Mouse (Mus musculus): ENCODE measurements at regions not wholly inside any gene's neighbourhood (a gene's known extent, or its start where the extent isn't known, plus 50 kb on each side); places are given as distances from the start of the nearest gene placed in this dataset.

- no peak for TF ChIP-seq CTCF (IDR thresholded peaks at IDR 0.05)
- ChIA-PET POLR2A (no interaction called here), CTCF (no interaction called here)
- H3K27me3 ChIP-seq, result peaks cover 5% of the 10 kb centered on the region
- no peak for ATAC-seq
- no peak for DNase-seq (ENCODE audit: low read depth, low spot score)
- in situ Hi-C loops (cut with MboI; ENCODE audit: low pct_unique_long_range_greater_than_20kb), result no loop called here
These were observed 198.5 kb upstream of the Zbtb20 start for GRCm38 (mm10) chr16:42677211-42677610.

GRCm38 (mm10) chr16:42676406-42677075 lies 199.1 kb upstream of the Zbtb20 start:
- ATAC-seq, result no peak
- POLR2A ChIA-PET, result no interaction called here

GRCm38 (mm10) chr16:42675031-42675430 lies 200.7 kb upstream of the Zbtb20 start:
- DNase-seq (ENCODE audit: low read depth, low spot score), result no peak
- in situ Hi-C loops (cut with MboI; ENCODE audit: low pct_unique_long_range_greater_than_20kb), result no loop called here
- peaks cover 5% of the 10 kb centered on the region for H3K27me3 ChIP-seq
- no peak for ATAC-seq
- ChIA-PET POLR2A (no interaction called here), CTCF (no interaction called here)
- no peak for TF ChIP-seq CTCF (IDR thresholded peaks at IDR 0.05)

More at GRCm38 (mm10) chr16:42676406-42677075, 199.1 kb upstream of the Zbtb20 start:
- no peak for TF ChIP-seq CTCF (IDR thresholded peaks at IDR 0.05)
- no peak for DNase-seq (ENCODE audit: low read depth, low spot score)
- CTCF ChIA-PET, result no interaction called here
- in situ Hi-C loops (cut with MboI; ENCODE audit: low pct_unique_long_range_greater_than_20kb), result no loop called here
- peaks cover 5% of the 10 kb centered on the region for H3K27me3 ChIP-seq

- H3K27me3 ChIP-seq, result no peaks in the 10 kb centered on the region
- CTCF ChIA-PET, result no interaction called here
- in situ Hi-C loops (cut with MboI; ENCODE audit: low pct_unique_long_range_greater_than_20kb), result no loop called here
- ATAC-seq (no peak), DNase-seq (ENCODE audit: low read depth, low spot score) (no peak)
- POLR2A ChIA-PET, result no interaction called here
- TF ChIP-seq CTCF (IDR thresholded peaks at IDR 0.05), result no peak
These were observed 209.1 kb upstream of the Zbtb20 start for GRCm38 (mm10) chr16:42666601-42667000.

- in situ Hi-C loops (cut with MboI; ENCODE audit: low pct_unique_long_range_greater_than_20kb), result no loop called here
- DNase-seq (ENCODE audit: low read depth, low spot score) (no peak), ATAC-seq (no peak)
- ChIA-PET CTCF (no interaction called here), POLR2A (no interaction called here)
- no peak for TF ChIP-seq CTCF (IDR thresholded peaks at IDR 0.05)
- peaks cover 5% of the 10 kb centered on the region for H3K27me3 ChIP-seq
These were observed 223.6 kb upstream of the Zbtb20 start for GRCm38 (mm10) chr16:42651904-42652732.

- ChIA-PET POLR2A (no interaction called here), CTCF (no interaction called here)
- TF ChIP-seq CTCF (IDR thresholded peaks at IDR 0.05), result no peak
- ATAC-seq (no peak), DNase-seq (ENCODE audit: low read depth, low spot score) (no peak)
- in situ Hi-C loops (cut with MboI; ENCODE audit: low pct_unique_long_range_greater_than_20kb), result no loop called here
- H3K27me3 ChIP-seq, result no peaks in the 10 kb centered on the region
These were observed 225.9 kb upstream of the Zbtb20 start for GRCm38 (mm10) chr16:42649767-42650166.

GRCm38 (mm10) chr16:42648531-42649142 lies 227.0 kb upstream of the Zbtb20 start:
- DNase-seq (ENCODE audit: low read depth, low spot score), result no peak
- ChIA-PET POLR2A (no interaction called here), CTCF (no interaction called here)
- in situ Hi-C loops (cut with MboI; ENCODE audit: low pct_unique_long_range_greater_than_20kb), result no loop called here
- TF ChIP-seq CTCF (IDR thresholded peaks at IDR 0.05), result no peak
- ATAC-seq, result peak; percentile 17
- no peaks in the 10 kb centered on the region for H3K27me3 ChIP-seq

- DNase-seq (ENCODE audit: low read depth, low spot score) (no peak), ATAC-seq (no peak)
- ChIA-PET CTCF (no interaction called here), POLR2A (no interaction called here)
- no peak for TF ChIP-seq CTCF (IDR thresholded peaks at IDR 0.05)
- no peaks in the 10 kb centered on the region for H3K27me3 ChIP-seq
- in situ Hi-C loops (cut with MboI; ENCODE audit: low pct_unique_long_range_greater_than_20kb), result no loop called here
These were observed 227.9 kb upstream of the Zbtb20 start for GRCm38 (mm10) chr16:42647762-42648161.

GRCm38 (mm10) chr16:42635766-42636165 lies 239.9 kb upstream of the Zbtb20 start:
- no peak for TF ChIP-seq CTCF (IDR thresholded peaks at IDR 0.05)
- no peak for ATAC-seq
- CTCF ChIA-PET, result no interaction called here

GRCm38 (mm10) chr16:42627675-42628074 lies 248.0 kb upstream of the Zbtb20 start:
- DNase-seq (ENCODE audit: low read depth, low spot score) (no peak), ATAC-seq (no peak)
- ChIA-PET POLR2A (no interaction called here), CTCF (no interaction called here)
- no peaks in the 10 kb centered on the region for H3K27me3 ChIP-seq
- TF ChIP-seq CTCF (IDR thresholded peaks at IDR 0.05), result no peak
- in situ Hi-C loops (cut with MboI; ENCODE audit: low pct_unique_long_range_greater_than_20kb), result no loop called here

More at GRCm38 (mm10) chr16:42635766-42636165, 239.9 kb upstream of the Zbtb20 start:
- POLR2A ChIA-PET, result no interaction called here
- no peak for DNase-seq (ENCODE audit: low read depth, low spot score)
- H3K27me3 ChIP-seq, result peaks cover 3% of the 10 kb centered on the region
- in situ Hi-C loops (cut with MboI; ENCODE audit: low pct_unique_long_range_greater_than_20kb), result no loop called here

- no peak for TF ChIP-seq CTCF (IDR thresholded peaks at IDR 0.05)
- no peak for DNase-seq (ENCODE audit: low read depth, low spot score)
- ATAC-seq, result no peak
- in situ Hi-C loops (cut with MboI; ENCODE audit: low pct_unique_long_range_greater_than_20kb), result no loop called here
- POLR2A ChIA-PET, result no interaction called here
- H3K27me3 ChIP-seq, result peaks cover 4% of the 10 kb centered on the region
- CTCF ChIA-PET, result no interaction called here
These were observed 259.8 kb upstream of the Zbtb20 start for GRCm38 (mm10) chr16:42615920-42616319.
